Mouse (Mus musculus) CH12.LX (cell line): ENCODE results near the gene Ctbp2.

ENCODE experiments used
- CTCF ChIP-seq, 2 experiments: IDR thresholded peaks in 1 of 2; conservative IDR thresholded peaks in 1 of 2; 2 replicates each; pipeline ENCODE4 v1.5.1; 2011 to 2012; ENCODE audit warnings: low read depth in 2 of 2, low read length in 2 of 2, improper control_type of control experiment in 1 of 2, inconsistent platforms in 1 of 2, mild to moderate bottlenecking in 1 of 2, moderate library complexity in 1 of 2
- ELF1 ChIP-seq: IDR thresholded peaks from 2 replicates; pipeline ENCODE4 v1.6.1; 2014; ENCODE audit warnings: low read depth, mild to moderate bottlenecking, inconsistent platforms, low read length, improper control_type of control experiment
- EP300 ChIP-seq: IDR thresholded peaks from 2 replicates; pipeline ENCODE4 v1.6.1; 2011; ENCODE audit warnings: low read length, improper control_type of control experiment
- ETS1 ChIP-seq: conservative IDR thresholded peaks from 2 replicates; pipeline ENCODE4 v1.6.1; 2012; ENCODE audit warnings: low read depth, mild to moderate bottlenecking, inconsistent platforms, low read length, improper control_type of control experiment, moderate library complexity
- JUN ChIP-seq: IDR thresholded peaks from 2 replicates; pipeline ENCODE4 v1.6.1; 2011; ENCODE audit warnings: low read depth, mild to moderate bottlenecking, low read length, improper control_type of control experiment, moderate library complexity; ENCODE audit not compliant: insufficient read depth
- KAT2A ChIP-seq: IDR thresholded peaks from 2 replicates; pipeline ENCODE4 v1.6.1; 2012; ENCODE audit warnings: low read length, improper control_type of control experiment, inconsistent platforms; ENCODE audit not compliant: insufficient replicate concordance
- MAFK ChIP-seq: IDR thresholded peaks from 2 replicates; pipeline ENCODE4 v1.6.1; 2011; ENCODE audit warnings: low read length, improper control_type of control experiment; ENCODE audit not compliant: insufficient replicate concordance
- NRF1 ChIP-seq: IDR thresholded peaks from 2 replicates; pipeline ENCODE4 v1.6.1; 2014; ENCODE audit warnings: low read depth, mild to moderate bottlenecking, inconsistent platforms, low read length, improper control_type of control experiment, moderate library complexity
- POLR2A ChIP-seq: IDR thresholded peaks from 2 replicates; pipeline ENCODE4 v1.6.1; 2011; ENCODE audit warnings: low read depth, mild to moderate bottlenecking, improper control_type of control experiment, low read length
- POLR2AphosphoS2 ChIP-seq: IDR thresholded peaks from 2 replicates; pipeline ENCODE4 v1.6.1; 2011; ENCODE audit warnings: low read depth, low read length, improper control_type of control experiment
- RAD21 ChIP-seq: IDR thresholded peaks from 2 replicates; pipeline ENCODE4 v1.6.1; 2011; ENCODE audit warnings: low read depth, mild to moderate bottlenecking, low read length, improper control_type of control experiment, moderate library complexity
- TCF12 ChIP-seq: IDR thresholded peaks from 2 replicates; pipeline ENCODE4 v1.6.1; 2014; ENCODE audit warnings: low read depth, mild to moderate bottlenecking, inconsistent platforms, low read length, improper control_type of control experiment
- UBTF ChIP-seq: IDR thresholded peaks from 2 replicates; pipeline ENCODE4 v1.6.1; 2012; ENCODE audit warnings: low read depth, mild to moderate bottlenecking, inconsistent platforms, low read length, improper control_type of control experiment, moderate library complexity

DNA sequence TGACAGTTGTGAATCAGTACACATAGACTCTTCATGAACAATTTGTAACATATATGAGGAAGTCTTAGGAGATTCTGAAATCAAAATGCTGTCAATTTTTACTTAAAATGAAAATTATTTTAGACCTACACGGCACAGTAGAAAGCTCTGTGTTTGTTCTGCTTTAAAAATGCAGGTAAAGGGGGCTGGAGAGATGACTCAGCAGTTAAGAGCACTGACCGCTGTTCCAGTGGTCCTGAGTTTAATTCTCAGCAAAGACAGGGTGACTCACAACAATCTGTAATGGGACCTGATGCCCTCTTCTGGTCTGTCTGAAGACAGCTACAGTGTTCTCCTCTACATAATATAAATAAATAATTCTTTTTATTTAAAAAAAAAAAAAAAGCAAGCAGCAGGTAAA lies 158.4 kb downstream of the Ctbp2 start:
- TF ChIP-seq CTCF (conservative IDR thresholded peaks at IDR 0.05 in 1 of 2, IDR thresholded peaks at IDR 0.05 in 1 of 2; ENCODE audit: low read depth in 2 of 2, low read length in 2 of 2), result 0 out of 4 replicates have a peak, but pooled peaks of 1 of the 2 experiments have one; percentile 8
- no peak for TF ChIP-seq ELF1
- no peak for TF ChIP-seq MAFK
- TF ChIP-seq POLR2A, result no peak
- no peak for TF ChIP-seq RAD21
- TF ChIP-seq EP300, result no peak
- no peak for TF ChIP-seq TCF12
- TF ChIP-seq KAT2A, result no peak
- TF ChIP-seq JUN, result no peak
- no peak for TF ChIP-seq ETS1
- no peak for TF ChIP-seq POLR2AphosphoS2
- no peak for TF ChIP-seq UBTF
- no peak for TF ChIP-seq NRF1
